Mouse (Mus musculus) right cerebral cortex, postnatal 36 days (tissue): ENCODE results near the gene Gm30191.
"Not testable (repeated sequence)": the region's sequence is repeated elsewhere in the genome, so short reads cannot be mapped to it uniquely, and the experiment has no call there.

Experiments
- DNase-seq, 2 experiments: peaks; one replicate each; pipeline ENCODE4 v3.0.0; 2022; ENCODE audit warnings: low spot score in 2 of 2, mixed read lengths in 1 of 2

Gm30191 gene

DNA sequence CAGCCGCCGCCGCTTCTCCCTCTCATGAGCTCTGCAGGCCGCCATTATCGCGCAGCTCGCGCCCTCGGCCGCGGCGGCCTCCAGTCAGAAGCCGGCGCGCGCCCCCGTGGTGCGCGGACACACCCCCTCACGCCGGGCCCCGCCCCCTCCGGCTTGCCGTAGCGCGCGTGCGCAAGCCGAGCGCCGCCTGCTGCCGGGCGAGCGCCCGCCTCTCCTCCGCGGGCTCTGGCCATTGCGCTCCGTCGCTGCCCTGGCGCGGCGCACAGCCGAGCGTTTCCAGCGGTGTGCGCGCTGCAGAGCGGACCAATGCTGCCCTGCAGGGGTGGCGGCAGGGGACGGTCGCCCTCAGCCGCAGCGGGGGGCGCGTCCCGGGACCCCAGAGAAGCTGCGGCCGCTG is 40.4 kb downstream of the Gm30191 start:
- DNase-seq = peak; percentile 90

- peak; percentile 64 to 65 for DNase-seq
These were observed 40.9 kb downstream of the Gm30191 start, which contains the start of gene Pdik1l for GRCm38 (mm10) chr4:134287575-134288025. Gene Pdik1l (minus strand): TSS chr4:134287895.

GRCm38 (mm10) chr4:134288397-134289256 is 41.9 kb downstream of the Gm30191 start:
- no peak for DNase-seq

DNA sequence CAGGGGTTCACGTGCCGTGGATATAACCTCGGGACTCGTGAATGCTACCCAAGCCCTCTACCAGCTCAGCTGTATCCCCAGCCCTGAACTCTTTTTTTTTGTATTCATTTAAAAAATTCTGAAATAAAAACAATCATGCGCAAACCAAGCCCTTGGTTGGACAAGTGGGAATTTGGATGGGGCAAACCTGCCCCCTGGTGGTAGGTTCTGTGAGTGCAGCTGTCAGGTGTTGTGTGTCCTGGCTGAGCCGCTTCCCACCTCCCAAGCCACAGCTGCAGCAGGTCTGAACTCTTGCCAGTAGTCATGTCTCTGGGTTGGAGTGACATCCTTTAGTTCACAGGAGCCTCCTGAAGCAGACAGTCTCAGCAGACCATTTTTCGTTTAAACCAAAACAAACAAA is 45.3 kb downstream of the Gm30191 start:
- peak in 1 of 2 experiments; percentile 39 for DNase-seq

DNA sequence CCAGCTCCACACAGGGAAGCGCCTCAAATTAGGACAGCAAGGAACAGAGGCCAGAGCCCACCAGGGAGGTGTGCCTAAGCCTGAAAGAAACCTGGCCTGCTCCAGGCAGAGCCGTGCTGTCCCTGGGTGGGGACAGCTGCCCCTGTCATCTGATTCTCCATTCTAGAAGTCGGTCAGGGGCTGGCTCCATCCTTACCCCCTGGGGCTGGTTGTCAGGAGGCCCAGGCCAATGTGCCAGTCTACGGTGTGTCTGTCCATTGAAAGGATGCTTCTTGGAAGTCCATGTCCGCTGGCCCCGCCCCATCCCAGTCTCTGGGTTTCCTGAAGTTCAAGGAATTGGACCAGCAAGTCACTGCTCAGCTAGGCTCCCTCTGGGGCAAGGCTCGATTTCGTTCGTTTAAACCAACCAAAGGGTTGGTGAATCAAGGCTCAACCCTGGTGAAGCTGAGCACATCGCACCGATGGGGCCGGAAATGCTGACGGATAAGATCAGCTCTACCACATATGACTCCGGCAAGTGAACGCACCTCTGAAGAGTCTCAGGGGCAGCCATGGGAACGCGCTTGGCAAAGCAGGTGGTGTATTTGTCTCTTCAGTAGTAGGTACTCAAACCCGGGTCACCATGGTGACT is 46.4 kb downstream of the Gm30191 start:
- DNase-seq = no peak

GRCm38 (mm10) chr4:134293692-134294163 is 47.0 kb downstream of the Gm30191 start:
- no peak for DNase-seq

GRCm38 (mm10) chr4:134296096-134296495 is 49.4 kb downstream of the Gm30191 start:
- not testable (repeated sequence) for DNase-seq

- no peak for DNase-seq
These were observed 49.8 kb downstream of the Gm30191 start for GRCm38 (mm10) chr4:134296523-134296922.

DNA sequence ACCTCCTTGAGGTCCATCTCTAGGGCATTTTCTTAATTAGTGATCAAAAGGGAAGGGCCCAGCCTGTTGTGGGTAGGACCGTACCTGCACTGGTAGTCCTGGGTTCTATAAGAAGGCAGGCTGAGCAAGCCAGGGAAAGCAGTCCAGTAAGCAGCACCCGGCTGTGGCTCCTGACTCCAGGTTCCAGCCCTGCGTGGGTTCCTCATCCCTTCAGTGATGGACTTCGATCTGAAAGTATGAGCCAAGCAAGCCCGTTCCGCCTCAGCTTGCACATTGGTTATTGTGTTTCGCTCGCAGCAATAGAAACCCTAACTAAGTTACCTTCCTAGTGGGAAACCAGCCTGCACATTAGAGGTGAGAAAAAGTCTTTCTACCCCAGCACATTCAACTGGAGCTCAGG is 50.6 kb downstream of the Gm30191 start:
- DNase-seq = no peak

GRCm38 (mm10) chr4:134298626-134299497 is 52.1 kb downstream of the Gm30191 start:
- no peak for DNase-seq

- no peak for DNase-seq
These were observed 52.7 kb downstream of the Gm30191 start for GRCm38 (mm10) chr4:134299498-134299810.
